Mouse (Mus musculus): ENCODE measurements at regions not wholly inside any gene's neighbourhood (a gene's known extent, or its start where the extent isn't known, plus 50 kb on each side); places are given as distances from the start of the nearest gene placed in this dataset.

DNA sequence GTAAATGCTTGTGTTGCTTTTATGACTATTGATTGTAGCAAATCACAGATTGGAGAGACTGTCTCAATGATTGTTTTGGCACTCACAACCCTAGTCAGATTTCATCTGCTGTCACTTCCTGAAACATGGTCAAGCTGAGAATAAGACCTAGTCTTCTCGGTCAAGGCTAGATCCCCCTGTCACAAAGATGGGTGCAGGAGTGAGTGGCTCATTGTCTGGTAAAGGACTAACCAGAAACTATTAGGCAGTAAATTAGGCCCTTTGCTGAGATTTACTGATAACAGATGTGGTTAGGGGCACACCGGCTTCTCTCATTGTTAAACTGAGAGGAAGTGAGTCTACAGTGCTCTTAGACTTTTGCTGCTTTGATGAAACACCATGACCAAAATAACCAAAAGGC, 85.8 kb upstream of the Tyw5 start:
- no peak for TF ChIP-seq CTCF (IDR thresholded peaks at IDR 0.05; ENCODE audit: borderline replicate concordance, extremely low read depth, insufficient read depth, insufficient read length)
- TF ChIP-seq POLR2A (IDR thresholded peaks at IDR 0.05; ENCODE audit: borderline replicate concordance, extremely low read depth, insufficient read depth, insufficient read length, poor library complexity, severe bottlenecking) = no peak
